Mouse (Mus musculus): ENCODE results near the gene Prkca.

GRCm38 (mm10) chr11:107994487-107994886 lies 349.2 kb downstream of the Prkca start:
- no peak for TF ChIP-seq POLR2A (IDR thresholded peaks at IDR 0.05; ENCODE audit: control insufficient read depth in 1 of 2, insufficient read depth in 1 of 2, low read depth in 1 of 2, low read length in 2 of 2, poor library complexity in 1 of 2)
- no peak for TF ChIP-seq EP300 (IDR thresholded peaks at IDR 0.05; ENCODE audit: low read depth in 1 of 2, low read length in 2 of 2)
- no peak; the same call in none of the 2 replicates for TF ChIP-seq RAD21 (IDR thresholded peaks at IDR 0.05; ENCODE audit: low read depth, low read length)
- TF ChIP-seq CHD1 (IDR thresholded peaks at IDR 0.05; ENCODE audit: low read depth, low read length) = no peak
- TF ChIP-seq TCF12 (IDR thresholded peaks at IDR 0.05; ENCODE audit: low read depth, low read length) = no peak
- TF ChIP-seq MAFK (IDR thresholded peaks at IDR 0.05; ENCODE audit: borderline replicate concordance, low read depth, low read length) = no peak
- TF ChIP-seq CTCF (IDR thresholded peaks at IDR 0.05 in 2 of 3, conservative IDR thresholded peaks at IDR 0.05 in 1 of 3; ENCODE audit: control insufficient read depth in 1 of 3, insufficient read depth in 1 of 3, low read depth in 2 of 3, low read length in 3 of 3, poor library complexity in 1 of 3, severe bottlenecking in 1 of 3) = peak; percentile 77 to 99 (median 86)
- TF ChIP-seq KAT2A (conservative IDR thresholded peaks at IDR 0.05; ENCODE audit: low read depth, low read length) = no peak
- TF ChIP-seq JUND (IDR thresholded peaks at IDR 0.05; ENCODE audit: low read depth, low read length) = no peak
- no peak for TF ChIP-seq HCFC1 (IDR thresholded peaks at IDR 0.05; ENCODE audit: low read depth, low read length)
- TF ChIP-seq ZC3H11A (IDR thresholded peaks at IDR 0.05; ENCODE audit: low read depth, low read length) = peak; percentile 94
- no peak for TF ChIP-seq POLR2AphosphoS5 (IDR thresholded peaks at IDR 0.05; ENCODE audit: borderline replicate concordance, low read depth, low read length)
- no peak for TF ChIP-seq POLR2AphosphoS2 (IDR thresholded peaks at IDR 0.05; ENCODE audit: low read length)

Measured in MEL (cell line).